Mouse (Mus musculus) heart, embryonic 13.5 days (tissue): ENCODE data around the gene Slc25a21. TPM values are rescaled to one million over a fixed set of nuclear protein-coding genes. Genes with fewer than 3 reads are reported as not detected.

ENCODE experiments used
- ATAC-seq: fragments of 200-750 bp; cut with Nextera tagmentation; 2 replicates; pipeline ENCODE4 v1.8.0; 2017; ENCODE audit warnings: moderate TSS enrichment; ENCODE audit not compliant: insufficient number of reproducible peaks, low FRiP score, low TSS enrichment; ENCODE audit errors: extremely low read depth
- H3K27ac ChIP-seq: fragments of 300-500 bp; sonication (generic); replicated peaks from 2 replicates; pipeline ENCODE4 v1.5.1; 2015; ENCODE audit warnings: moderate library complexity, mild to moderate bottlenecking, inconsistent platforms
- H3K27me3 ChIP-seq: fragments of 300-500 bp; sonication (generic); replicated peaks from 2 replicates; pipeline ENCODE4 v1.6.1; 2015; ENCODE audit warnings: mild to moderate bottlenecking, inconsistent platforms
- H3K36me3 ChIP-seq: fragments of 300-500 bp; sonication (generic); 2 replicates; pipeline ENCODE4 v1.6.1; 2015; ENCODE audit warnings: mild to moderate bottlenecking, inconsistent platforms
- H3K4me1 ChIP-seq: fragments of 300-500 bp; sonication (generic); 2 replicates; pipeline ENCODE4 v1.6.1; 2015; ENCODE audit warnings: inconsistent platforms
- H3K4me2 ChIP-seq: fragments of 300-500 bp; sonication (generic); 2 replicates; pipeline ENCODE4 v1.6.1; 2015; ENCODE audit warnings: inconsistent platforms, mild to moderate bottlenecking, moderate library complexity
- H3K4me3 ChIP-seq: fragments of 300-500 bp; sonication (generic); 2 replicates; pipeline ENCODE4 v1.5.1; 2015; ENCODE audit warnings: moderate library complexity, mild to moderate bottlenecking, inconsistent platforms
- H3K9ac ChIP-seq: fragments of 300-500 bp; sonication (generic); 2 replicates; pipeline ENCODE4 v1.6.1; 2015; ENCODE audit warnings: inconsistent platforms, mild to moderate bottlenecking, moderate library complexity
- H3K9me3 ChIP-seq: fragments of 300-500 bp; sonication (generic); 2 replicates; pipeline ENCODE4 v1.6.1; 2016; ENCODE audit warnings: inconsistent platforms
- WGBS: fragments of 180-500 bp; shearing (Covaris S2); methylation state at CpG from one replicate; pipeline ENCODE4 v1.1.7; 2015; ENCODE audit warnings: mixed read lengths; 5-methylcytosine and 5-hydroxymethylcytosine counted together
- polyA plus RNA-seq: library from polyadenylated mRNA; unstranded; fragments of >200 nt; fragmentation: Nextera tagmentation; extraction: Ambion mirVana; gene quantifications from 2 replicates; pipeline ENCODE4 v1.2.1, GENCODE M21; 2015

Gene Slc25a21
- polyA plus RNA-seq, 1 experiment from 2014 or later: 0.68 TPM

- WGBS: 1% methylated on average over 11 of the region's 11 CpGs
- H3K4me2 ChIP-seq: peak overlapping the region; percentile 76
These were observed 502.3 kb downstream of the Slc25a21 start for GRCm38 (mm10) chr12:56694936-56695335.

GRCm38 (mm10) chr12:56694361-56694760 is 502.9 kb downstream of the Slc25a21 start:
- no peak overlapping the region for H3K4me2 ChIP-seq
- no peaks in the 10 kb centered on the region for H3K9me3 ChIP-seq
- H3K27ac ChIP-seq: no peak overlapping the region
- no peak overlapping the region for H3K4me3 ChIP-seq
- H3K27me3 ChIP-seq: peaks cover 99% of the 10 kb centered on the region
- no peak for ATAC-seq
- H3K9ac ChIP-seq: no peak overlapping the region
- no peaks in the 10 kb centered on the region for H3K36me3 ChIP-seq
- peaks cover 47% of the 10 kb centered on the region for H3K4me1 ChIP-seq
- 3% methylated on average over 14 of the region's 14 CpGs for WGBS

More at GRCm38 (mm10) chr12:56694936-56695335, 502.3 kb downstream of the Slc25a21 start:
- Histone ChIP-seq H3K9ac (no peak overlapping the region), H3K27me3 (peaks cover 99% of the 10 kb centered on the region), H3K36me3 (no peaks in the 10 kb centered on the region), H3K4me3 (peak overlapping the region; percentile 53), H3K27ac (no peak overlapping the region), H3K9me3 (no peaks in the 10 kb centered on the region), H3K4me1 (peaks cover 41% of the 10 kb centered on the region)
- ATAC-seq: no peak

GRCm38 (mm10) chr12:56693411-56694098 is 503.7 kb downstream of the Slc25a21 start:
- no peaks in the 10 kb centered on the region for H3K9me3 ChIP-seq
- no peak overlapping the region for H3K4me3 ChIP-seq
- H3K9ac ChIP-seq: no peak overlapping the region
- H3K27ac ChIP-seq: no peak overlapping the region
- no peaks in the 10 kb centered on the region for H3K36me3 ChIP-seq
- no peak for ATAC-seq
- no peak overlapping the region for H3K4me2 ChIP-seq
- 7% methylated on average over 14 of the region's 14 CpGs for WGBS
- H3K27me3 ChIP-seq: peaks cover 100% of the 10 kb centered on the region
- H3K4me1 ChIP-seq: peaks cover 47% of the 10 kb centered on the region

GRCm38 (mm10) chr12:56692536-56692935 is 504.7 kb downstream of the Slc25a21 start:
- H3K9me3 ChIP-seq: no peaks in the 10 kb centered on the region
- 4% methylated on average over 19 of the region's 19 CpGs for WGBS
- peaks cover 100% of the 10 kb centered on the region for H3K27me3 ChIP-seq
- no peak overlapping the region for H3K27ac ChIP-seq
- peak overlapping the region; percentile 38 for H3K4me3 ChIP-seq
- no peaks in the 10 kb centered on the region for H3K36me3 ChIP-seq
- peaks cover 46% of the 10 kb centered on the region for H3K4me1 ChIP-seq
- H3K4me2 ChIP-seq: peak overlapping the region; percentile 28
- H3K9ac ChIP-seq: no peak overlapping the region
- ATAC-seq: no peak

GRCm38 (mm10) chr12:56691427-56692079 is 505.7 kb downstream of the Slc25a21 start, which contains the start of gene Pax9:
Gene Pax9, plus strand, starts transcription at chr12:56691767.
- no peak within 1 kb of the TSS for H3K9ac ChIP-seq
- no peaks in the 10 kb centered on the region for H3K9me3 ChIP-seq
- H3K27ac ChIP-seq: no peak within 1 kb of the TSS
- H3K4me1 ChIP-seq: peaks cover 37% of the 10 kb centered on the region
- peaks cover 99% of the 10 kb centered on the region for H3K27me3 ChIP-seq
- H3K4me3 ChIP-seq: peak within 1 kb of the TSS; percentile 38
- H3K4me2 ChIP-seq: peak within 1 kb of the TSS; percentile 60
- H3K36me3 ChIP-seq: no peaks in the 10 kb centered on the region
- no peak for ATAC-seq
- WGBS: 1% methylated on average over 32 of the region's 40 CpGs

GRCm38 (mm10) chr12:56691001-56691400 is 506.3 kb downstream of the Slc25a21 start:
- H3K9me3 ChIP-seq: no peaks in the 10 kb centered on the region
- H3K36me3 ChIP-seq: no peaks in the 10 kb centered on the region
- peaks cover 31% of the 10 kb centered on the region for H3K4me1 ChIP-seq
- H3K4me2 ChIP-seq: peak overlapping the region; percentile 60
- H3K27me3 ChIP-seq: peaks cover 99% of the 10 kb centered on the region
- ATAC-seq: no peak
- no peak overlapping the region for H3K9ac ChIP-seq
- H3K27ac ChIP-seq: no peak overlapping the region
- WGBS: 3% methylated on average over 12 of the region's 12 CpGs
- peak overlapping the region; percentile 38 for H3K4me3 ChIP-seq

GRCm38 (mm10) chr12:56690366-56690765 is 506.9 kb downstream of the Slc25a21 start:
- Histone ChIP-seq H3K27me3 (peaks cover 99% of the 10 kb centered on the region), H3K9me3 (no peaks in the 10 kb centered on the region), H3K9ac (no peak overlapping the region), H3K27ac (no peak overlapping the region), H3K4me3 (0 out of 2 replicates have a peak overlapping the region, but pooled peaks have one; percentile 12), H3K36me3 (no peaks in the 10 kb centered on the region), H3K4me1 (peaks cover 25% of the 10 kb centered on the region), H3K4me2 (no peak overlapping the region)
- 4% methylated on average over 16 of the region's 16 CpGs for WGBS
- no peak for ATAC-seq

GRCm38 (mm10) chr12:56689736-56690135 is 507.5 kb downstream of the Slc25a21 start:
- Histone ChIP-seq H3K9ac (no peak overlapping the region), H3K4me1 (peaks cover 22% of the 10 kb centered on the region), H3K27me3 (peaks cover 99% of the 10 kb centered on the region), H3K36me3 (no peaks in the 10 kb centered on the region), H3K4me2 (peak overlapping the region; percentile 27; the same call in 1 of the 2 replicates), H3K9me3 (no peaks in the 10 kb centered on the region), H3K4me3 (peak overlapping the region; percentile 12; the same call in 1 of the 2 replicates), H3K27ac (no peak overlapping the region)
- no peak for ATAC-seq
- under 1% methylated on average over 25 of the region's 25 CpGs for WGBS

GRCm38 (mm10) chr12:56689331-56689730 is 507.9 kb downstream of the Slc25a21 start:
- Histone ChIP-seq H3K27ac (no peak overlapping the region), H3K36me3 (no peaks in the 10 kb centered on the region), H3K4me2 (peak overlapping the region; percentile 27; the same call in 1 of the 2 replicates), H3K4me1 (peaks cover 22% of the 10 kb centered on the region), H3K9me3 (no peaks in the 10 kb centered on the region), H3K27me3 (peaks cover 99% of the 10 kb centered on the region), H3K4me3 (0 out of 2 replicates have a peak overlapping the region, but pooled peaks have one; percentile 12), H3K9ac (no peak overlapping the region)
- ATAC-seq: no peak
- WGBS: 7% methylated on average over 10 of the region's 10 CpGs

GRCm38 (mm10) chr12:56688920-56689319 is 508.4 kb downstream of the Slc25a21 start:
- ATAC-seq: no peak
- 2% methylated on average over 8 of the region's 8 CpGs for WGBS
- peaks cover 99% of the 10 kb centered on the region for H3K27me3 ChIP-seq
- H3K4me2 ChIP-seq: no peak overlapping the region
- no peaks in the 10 kb centered on the region for H3K36me3 ChIP-seq
- H3K4me3 ChIP-seq: no peak overlapping the region
- H3K27ac ChIP-seq: no peak overlapping the region
- peaks cover 22% of the 10 kb centered on the region for H3K4me1 ChIP-seq
- H3K9me3 ChIP-seq: no peaks in the 10 kb centered on the region
- no peak overlapping the region for H3K9ac ChIP-seq

GRCm38 (mm10) chr12:56688482-56688840 is 508.8 kb downstream of the Slc25a21 start:
- H3K4me3 ChIP-seq: no peak overlapping the region
- WGBS: 2% methylated on average over 10 of the region's 10 CpGs
- peaks cover 99% of the 10 kb centered on the region for H3K27me3 ChIP-seq
- no peak overlapping the region for H3K27ac ChIP-seq
- H3K9ac ChIP-seq: no peak overlapping the region
- ATAC-seq: no peak
- H3K36me3 ChIP-seq: no peaks in the 10 kb centered on the region
- peaks cover 22% of the 10 kb centered on the region for H3K4me1 ChIP-seq
- H3K9me3 ChIP-seq: no peaks in the 10 kb centered on the region
- H3K4me2 ChIP-seq: no peak overlapping the region
